Mouse (Mus musculus): ENCODE results near the gene Nav2. TPM values are rescaled to one million over a fixed set of nuclear protein-coding genes. Genes with fewer than 3 reads are reported as not detected.

Nav2 gene
- total and polyA plus RNA-seq, 2 experiments from 2014 or later: 16.3 to 44.0 TPM

- peaks cover 8% of the 10 kb centered on the region; the same call in 1 of the 2 replicates for H3K27me3 ChIP-seq (ENCODE audit: insufficient read depth, low read length)
- H3K4me1 ChIP-seq (ENCODE audit: insufficient read depth): no peaks in the 10 kb centered on the region
- DNase-seq: peak; percentile 54
- H3K36me3 ChIP-seq (ENCODE audit: insufficient read depth): no peaks in the 10 kb centered on the region
- H3K9ac ChIP-seq: no peak overlapping the region
- no peak for ATAC-seq
- no peak overlapping the region for H3K4me3 ChIP-seq (ENCODE audit: low read depth, low read length)
- no peak overlapping the region for H3K27ac ChIP-seq (ENCODE audit: low read depth, low read length)
- TF ChIP-seq CTCF (IDR thresholded peaks at IDR 0.05; ENCODE audit: low read depth): no peak
- no peaks in the 10 kb centered on the region for H3K9me3 ChIP-seq (ENCODE audit: low read length)
- 12% methylated on average over 24 of the region's 24 CpGs for WGBS
- peak overlapping the region; percentile 6; the same call in 1 of the 2 replicates for H3K4me2 ChIP-seq (ENCODE audit: low read depth)
These were observed 10.9 kb upstream of the Nav2 start for GRCm38 (mm10) chr7:48897539-48898163.

GRCm38 (mm10) chr7:48898416-48898815, 10.1 kb upstream of the Nav2 start:
- Histone ChIP-seq H3K36me3 (ENCODE audit: insufficient read depth) (no peaks in the 10 kb centered on the region), H3K9me3 (ENCODE audit: low read length) (no peaks in the 10 kb centered on the region), H3K9ac (no peak overlapping the region), H3K27ac (ENCODE audit: low read depth, low read length) (no peak overlapping the region), H3K4me3 (ENCODE audit: low read depth, low read length) (no peak overlapping the region), H3K27me3 (ENCODE audit: insufficient read depth, low read length) (peaks cover 8% of the 10 kb centered on the region; the same call in 1 of the 2 replicates), H3K4me2 (ENCODE audit: low read depth) (no peak overlapping the region), H3K4me1 (ENCODE audit: insufficient read depth) (no peaks in the 10 kb centered on the region)
- WGBS: 71% methylated on average over 9 of the region's 9 CpGs
- ATAC-seq: no peak
- no peak for TF ChIP-seq CTCF (IDR thresholded peaks at IDR 0.05; ENCODE audit: low read depth)
- no peak for DNase-seq

DNA sequence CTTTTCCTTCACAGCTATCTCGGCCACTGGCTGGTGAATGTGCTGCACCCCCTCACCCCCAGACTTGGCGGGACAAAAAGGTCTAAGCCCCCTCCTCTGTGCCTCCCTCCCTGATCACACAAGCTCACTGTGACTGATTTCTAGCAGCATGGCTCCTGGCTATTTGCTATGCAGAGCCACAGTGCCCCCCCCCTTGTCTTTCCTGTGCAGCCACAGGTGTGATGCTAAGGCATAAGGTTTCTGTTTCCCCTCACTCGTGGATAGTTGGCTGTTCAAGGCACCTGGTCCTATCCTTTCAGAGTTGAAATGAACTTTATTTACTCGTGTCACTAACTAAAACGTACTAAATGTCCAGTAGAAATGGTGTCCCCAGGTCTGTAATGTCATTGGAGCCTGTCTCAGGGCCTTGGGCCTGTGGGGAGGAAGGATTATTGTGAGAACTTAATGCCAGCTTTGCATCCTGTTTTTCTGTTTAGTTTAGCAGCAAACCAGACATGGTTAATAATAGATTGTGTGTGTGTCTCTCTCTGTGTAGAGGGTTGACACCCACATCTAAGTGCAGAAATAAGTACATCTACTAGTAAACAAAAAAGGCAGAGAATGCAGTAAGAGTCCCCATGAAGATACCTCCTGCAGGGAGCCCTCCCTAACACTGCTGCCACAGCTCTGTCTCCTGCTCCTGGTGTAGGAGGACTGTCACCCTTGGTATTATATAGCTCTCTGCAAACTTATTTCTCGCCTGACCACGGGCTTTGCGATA, 7.9 kb upstream of the Nav2 start:
- TF ChIP-seq CTCF (IDR thresholded peaks at IDR 0.05; ENCODE audit: low read depth): no peak
- no peak for ATAC-seq
- Histone ChIP-seq H3K4me2 (ENCODE audit: low read depth) (no peak overlapping the region), H3K4me1 (ENCODE audit: insufficient read depth) (no peaks in the 10 kb centered on the region), H3K4me3 (ENCODE audit: low read depth, low read length) (no peak overlapping the region), H3K36me3 (ENCODE audit: insufficient read depth) (no peaks in the 10 kb centered on the region), H3K9me3 (ENCODE audit: low read length) (no peaks in the 10 kb centered on the region), H3K9ac (no peak overlapping the region), H3K27ac (ENCODE audit: low read depth, low read length) (no peak overlapping the region), H3K27me3 (ENCODE audit: insufficient read depth, low read length) (peaks cover 8% of the 10 kb centered on the region; the same call in 1 of the 2 replicates)
- WGBS: 77% methylated on average over 8 of the region's 8 CpGs
- DNase-seq: no peak

DNA sequence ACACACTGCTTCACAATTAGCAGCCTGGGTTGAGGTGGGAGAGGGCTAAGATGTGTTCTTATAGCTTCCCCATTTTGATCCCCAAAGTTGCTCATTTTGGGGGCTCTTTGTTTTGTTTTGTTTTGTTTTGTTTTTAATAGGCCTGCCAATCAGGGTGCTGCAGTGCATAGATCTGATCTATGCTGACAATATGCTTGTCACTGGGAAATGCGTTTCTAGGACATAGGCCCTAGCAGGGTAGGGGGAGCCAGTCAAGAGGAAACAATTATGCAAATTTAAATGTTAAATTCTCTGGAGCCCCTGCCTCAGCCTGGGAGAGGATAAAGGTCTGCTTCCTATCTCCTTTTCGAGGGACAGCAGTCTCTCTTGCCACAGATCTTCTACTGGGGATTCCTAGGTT, 6.1 kb upstream of the Nav2 start:
- ATAC-seq: no peak
- 13% methylated on average over 2 of the region's 2 CpGs for WGBS

DNA sequence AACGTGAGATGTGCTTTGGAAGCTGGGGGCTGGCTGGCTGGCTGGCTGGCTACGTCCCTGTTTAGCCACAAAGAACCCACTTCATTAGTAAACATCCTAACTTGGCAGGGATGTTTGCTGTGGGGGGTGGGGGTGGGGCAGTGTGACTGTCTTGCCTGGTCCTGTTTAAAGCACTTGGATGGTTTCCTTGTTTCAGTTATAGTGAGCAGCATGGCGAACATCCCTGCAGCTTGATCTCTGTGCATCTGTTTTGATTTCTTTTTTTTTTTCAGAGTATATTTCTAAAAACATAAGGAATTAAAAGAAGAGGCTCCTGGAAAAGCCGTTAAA, 791 bp downstream of the Nav2 start:
- peak; percentile 35 for DNase-seq
- WGBS: 29% methylated on average over 4 of the region's 4 CpGs
- no peak overlapping the region for H3K27ac ChIP-seq (ENCODE audit: low read depth, low read length)

More for the DNA sequence above, 6.1 kb upstream of the Nav2 start:
- H3K27me3 ChIP-seq (ENCODE audit: insufficient read depth, low read length): no peaks in the 10 kb centered on the region
- no peaks in the 10 kb centered on the region for H3K9me3 ChIP-seq (ENCODE audit: low read length)
- no peak for TF ChIP-seq CTCF (IDR thresholded peaks at IDR 0.05; ENCODE audit: low read depth)
- H3K4me1 ChIP-seq (ENCODE audit: insufficient read depth): no peaks in the 10 kb centered on the region
- no peak overlapping the region for H3K4me2 ChIP-seq (ENCODE audit: low read depth)
- no peak overlapping the region for H3K9ac ChIP-seq
- no peak overlapping the region for H3K4me3 ChIP-seq (ENCODE audit: low read depth, low read length)
- no peak for DNase-seq
- H3K36me3 ChIP-seq (ENCODE audit: insufficient read depth): no peaks in the 10 kb centered on the region
- H3K27ac ChIP-seq (ENCODE audit: low read depth, low read length): no peak overlapping the region

DNA sequence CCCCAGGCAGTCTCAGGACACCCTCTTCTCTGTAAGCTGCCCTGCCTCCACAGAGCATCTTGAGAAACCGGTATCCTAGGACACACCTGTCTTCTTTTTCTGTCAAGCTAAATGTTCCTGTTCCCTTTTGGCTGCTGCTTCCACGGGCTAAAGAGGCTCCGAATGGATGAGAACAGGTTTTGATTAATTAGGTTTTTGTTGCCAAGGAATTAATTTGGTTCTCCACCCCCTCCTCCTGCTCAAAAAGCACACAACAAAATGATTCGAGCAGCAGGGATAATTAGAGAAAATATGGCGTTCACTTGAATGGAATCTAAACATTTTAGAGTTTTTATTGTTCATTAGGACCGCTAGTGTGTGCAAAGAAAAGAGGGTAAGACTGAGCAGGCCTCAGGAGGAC, 1.8 kb downstream of the Nav2 start:
- ATAC-seq (peak; percentile 33; the same call in 1 of the 2 replicates), DNase-seq (peak; percentile 31)
- no peaks in the 10 kb centered on the region for H3K36me3 ChIP-seq (ENCODE audit: insufficient read depth)
- no peaks in the 10 kb centered on the region for H3K9me3 ChIP-seq (ENCODE audit: low read length)
- 0 out of 2 replicates have a peak, but pooled peaks cover 6% of the 10 kb centered on the region for H3K4me1 ChIP-seq (ENCODE audit: insufficient read depth)
- no peak overlapping the region for H3K27ac ChIP-seq (ENCODE audit: low read depth, low read length)
- H3K4me2 ChIP-seq (ENCODE audit: low read depth): no peak overlapping the region
- 20% methylated on average over 6 of the region's 6 CpGs for WGBS
- no peak overlapping the region for H3K4me3 ChIP-seq (ENCODE audit: low read depth, low read length)
- H3K27me3 ChIP-seq (ENCODE audit: insufficient read depth, low read length): no peaks in the 10 kb centered on the region
- TF ChIP-seq CTCF (IDR thresholded peaks at IDR 0.05; ENCODE audit: low read depth): no peak
- no peak overlapping the region for H3K9ac ChIP-seq

More for the DNA sequence above, 791 bp downstream of the Nav2 start:
- Histone ChIP-seq H3K4me2 (ENCODE audit: low read depth) (no peak overlapping the region), H3K9me3 (ENCODE audit: low read length) (no peaks in the 10 kb centered on the region), H3K9ac (no peak overlapping the region), H3K27me3 (ENCODE audit: insufficient read depth, low read length) (no peaks in the 10 kb centered on the region), H3K36me3 (ENCODE audit: insufficient read depth) (no peaks in the 10 kb centered on the region), H3K4me1 (ENCODE audit: insufficient read depth) (0 out of 2 replicates have a peak, but pooled peaks cover 6% of the 10 kb centered on the region), H3K4me3 (ENCODE audit: low read depth, low read length) (no peak overlapping the region)
- no peak for TF ChIP-seq CTCF (IDR thresholded peaks at IDR 0.05; ENCODE audit: low read depth)
- ATAC-seq: peak; percentile 53

GRCm38 (mm10) chr7:48911146-48911545, 2.6 kb downstream of the Nav2 start:
- Histone ChIP-seq H3K9ac (no peak overlapping the region), H3K4me3 (ENCODE audit: low read depth, low read length) (no peak overlapping the region), H3K4me1 (ENCODE audit: insufficient read depth) (0 out of 2 replicates have a peak, but pooled peaks cover 6% of the 10 kb centered on the region), H3K4me2 (ENCODE audit: low read depth) (no peak overlapping the region), H3K9me3 (ENCODE audit: low read length) (no peaks in the 10 kb centered on the region), H3K27ac (ENCODE audit: low read depth, low read length) (no peak overlapping the region), H3K27me3 (ENCODE audit: insufficient read depth, low read length) (no peaks in the 10 kb centered on the region), H3K36me3 (ENCODE audit: insufficient read depth) (no peaks in the 10 kb centered on the region)
- DNase-seq: no peak
- TF ChIP-seq CTCF (IDR thresholded peaks at IDR 0.05; ENCODE audit: low read depth): no peak
- ATAC-seq: no peak
